Mouse (Mus musculus) neural tube, embryonic 11.5 days (tissue): ENCODE results near the gene Gpr82. TPM values are rescaled to one million over a fixed set of nuclear protein-coding genes. Genes with fewer than 3 reads are reported as not detected.

Experiments used
- ATAC-seq: fragments of 200-750 bp; cut with Nextera tagmentation; 2 replicates; pipeline ENCODE4 v1.8.0; 2017; ENCODE audit warnings: moderate number of reproducible peaks, mild to moderate bottlenecking, moderate TSS enrichment, moderate library complexity; ENCODE audit not compliant: insufficient read depth, low FRiP score, low TSS enrichment
- DNase-seq: peaks from one replicate; pipeline ENCODE4 v3.0.0-alpha.2; 2015; ENCODE audit warnings: low spot score
- H3K27ac ChIP-seq: fragments of 300-500 bp; sonication (generic); 2 replicates; pipeline ENCODE4 v1.5.1; 2014; ENCODE audit warnings: low read depth, mild to moderate bottlenecking, low read length
- H3K27me3 ChIP-seq: fragments of 300-500 bp; sonication (generic); 2 replicates; pipeline ENCODE4 v1.6.1; 2014; ENCODE audit warnings: mild to moderate bottlenecking, low read length, mixed read lengths; ENCODE audit not compliant: control insufficient read depth, insufficient read depth
- H3K36me3 ChIP-seq: fragments of 300-500 bp; sonication (generic); 2 replicates; pipeline ENCODE4 v1.6.1; 2014; ENCODE audit warnings: mild to moderate bottlenecking, low read length, moderate library complexity, mixed read lengths; ENCODE audit not compliant: control insufficient read depth, insufficient read depth
- H3K4me1 ChIP-seq: fragments of 300-500 bp; sonication (generic); 2 replicates; pipeline ENCODE4 v1.6.1; 2014; ENCODE audit warnings: low read length, mixed read lengths; ENCODE audit not compliant: control insufficient read depth, insufficient read depth
- H3K4me2 ChIP-seq: fragments of 300-500 bp; sonication (generic); 2 replicates; pipeline ENCODE4 v1.6.1; 2014; ENCODE audit warnings: low read depth, mild to moderate bottlenecking, moderate library complexity
- H3K4me3 ChIP-seq: fragments of 300-500 bp; sonication (generic); 2 replicates; pipeline ENCODE4 v1.5.1; 2014; ENCODE audit warnings: low read depth, low read length
- H3K9ac ChIP-seq: fragments of 300-500 bp; sonication (generic); 2 replicates; pipeline ENCODE4 v1.6.1; 2014; ENCODE audit warnings: mild to moderate bottlenecking, low read length
- H3K9me3 ChIP-seq: fragments of 300-500 bp; sonication (generic); 2 replicates; pipeline ENCODE4 v1.6.1; 2016; ENCODE audit warnings: low read length; ENCODE audit not compliant: control insufficient read depth
- WGBS: fragments of 180-500 bp; shearing (Covaris S2); extraction: QIAGEN DNeasy Blood & Tissue Kit; methylation state at CpG from one replicate; pipeline ENCODE4 v1.1.7; 2014; 5-methylcytosine and 5-hydroxymethylcytosine counted together
- polyA plus RNA-seq: library from polyadenylated mRNA; unstranded; fragments of >200 nt; fragmentation: Nextera tagmentation; extraction: Ambion mirVana; gene quantifications from 2 replicates; pipeline ENCODE4 v1.2.1, GENCODE M21; 2014

Gene Gpr82
- polyA plus RNA-seq, 1 experiment from 2014 or later, result 0.17 TPM

- Histone ChIP-seq H3K9me3 (no peaks in the 10 kb centered on the region), H3K4me3 (no peak overlapping the region)
- 84% methylated on average over 3 of the region's 3 CpGs for WGBS
Observed at GRCm38 (mm10) chrX:13670342-13670741, 9.2 kb downstream of the Gpr82 start.

GRCm38 (mm10) chrX:13673001-13673400 lies 11.8 kb downstream of the Gpr82 start:
- Histone ChIP-seq H3K4me1 (no peaks in the 10 kb centered on the region), H3K36me3 (no peaks in the 10 kb centered on the region), H3K27me3 (no peaks in the 10 kb centered on the region), H3K9me3 (no peaks in the 10 kb centered on the region), H3K4me3 (no peak overlapping the region), H3K9ac (no peak overlapping the region), H3K4me2 (no peak overlapping the region), H3K27ac (no peak overlapping the region)
- no peak for DNase-seq
- 87% methylated on average over 3 of the region's 3 CpGs for WGBS
- ATAC-seq, result no peak

More at GRCm38 (mm10) chrX:13670342-13670741, 9.2 kb downstream of the Gpr82 start:
- Histone ChIP-seq H3K27me3 (no peaks in the 10 kb centered on the region), H3K9ac (no peak overlapping the region), H3K36me3 (no peaks in the 10 kb centered on the region), H3K27ac (no peak overlapping the region), H3K4me2 (no peak overlapping the region), H3K4me1 (no peaks in the 10 kb centered on the region)
- DNase-seq, result no peak
- ATAC-seq, result no peak

GRCm38 (mm10) chrX:13681748-13682147 lies 20.6 kb downstream of the Gpr82 start:
- ATAC-seq (no peak), DNase-seq (no peak)
- Histone ChIP-seq H3K4me1 (no peaks in the 10 kb centered on the region), H3K36me3 (no peaks in the 10 kb centered on the region), H3K4me2 (no peak overlapping the region), H3K9ac (no peak overlapping the region), H3K4me3 (no peak overlapping the region), H3K27me3 (no peaks in the 10 kb centered on the region), H3K9me3 (no peaks in the 10 kb centered on the region), H3K27ac (no peak overlapping the region)
- 86% methylated on average over 3 of the region's 3 CpGs for WGBS

- WGBS, result 56% methylated on average over 1 of the region's 1 CpGs
- Histone ChIP-seq H3K4me3 (no peak overlapping the region), H3K9ac (no peak overlapping the region), H3K4me1 (no peaks in the 10 kb centered on the region), H3K9me3 (no peaks in the 10 kb centered on the region), H3K27me3 (no peaks in the 10 kb centered on the region), H3K4me2 (no peak overlapping the region), H3K27ac (no peak overlapping the region), H3K36me3 (no peaks in the 10 kb centered on the region)
- DNase-seq (no peak), ATAC-seq (no peak)
Observed at GRCm38 (mm10) chrX:13686589-13686988, 25.4 kb downstream of the Gpr82 start.

GRCm38 (mm10) chrX:13688356-13688755 lies 27.2 kb downstream of the Gpr82 start:
- Histone ChIP-seq H3K4me2 (no peak overlapping the region), H3K9me3 (no peaks in the 10 kb centered on the region), H3K4me1 (no peaks in the 10 kb centered on the region), H3K36me3 (no peaks in the 10 kb centered on the region), H3K27me3 (no peaks in the 10 kb centered on the region), H3K9ac (no peak overlapping the region), H3K27ac (no peak overlapping the region), H3K4me3 (no peak overlapping the region)
- no peak for DNase-seq
- ATAC-seq, result no peak
- WGBS, result 71% methylated on average over 2 of the region's 2 CpGs

GRCm38 (mm10) chrX:13691865-13692264 lies 30.7 kb downstream of the Gpr82 start:
- DNase-seq (no peak), ATAC-seq (no peak)
- Histone ChIP-seq H3K4me2 (no peak overlapping the region), H3K4me1 (no peaks in the 10 kb centered on the region), H3K27ac (no peak overlapping the region), H3K36me3 (no peaks in the 10 kb centered on the region), H3K4me3 (no peak overlapping the region), H3K9me3 (no peaks in the 10 kb centered on the region), H3K9ac (no peak overlapping the region), H3K27me3 (no peaks in the 10 kb centered on the region)
- WGBS, result 89% methylated on average over 4 of the region's 4 CpGs

GRCm38 (mm10) chrX:13700681-13701080 lies 39.5 kb downstream of the Gpr82 start:
- no peak overlapping the region for H3K4me3 ChIP-seq
- H3K36me3 ChIP-seq, result no peaks in the 10 kb centered on the region
- no peaks in the 10 kb centered on the region for H3K27me3 ChIP-seq
- H3K4me2 ChIP-seq, result no peak overlapping the region
- DNase-seq, result no peak
- no peak overlapping the region for H3K9ac ChIP-seq
- H3K27ac ChIP-seq, result no peak overlapping the region
- H3K4me1 ChIP-seq, result no peaks in the 10 kb centered on the region
- 92% methylated on average over 3 of the region's 3 CpGs for WGBS
- ATAC-seq, result no peak
- no peaks in the 10 kb centered on the region for H3K9me3 ChIP-seq

- Histone ChIP-seq H3K9ac (no peak overlapping the region), H3K4me3 (no peak overlapping the region), H3K4me2 (no peak overlapping the region), H3K4me1 (no peaks in the 10 kb centered on the region), H3K36me3 (no peaks in the 10 kb centered on the region), H3K9me3 (no peaks in the 10 kb centered on the region), H3K27ac (no peak overlapping the region), H3K27me3 (no peaks in the 10 kb centered on the region)
- 58% methylated on average over 2 of the region's 2 CpGs for WGBS
- no peak for ATAC-seq
- DNase-seq, result no peak
Observed at GRCm38 (mm10) chrX:13705051-13705450, 43.9 kb downstream of the Gpr82 start.

GRCm38 (mm10) chrX:13710174-13710573 lies 49.0 kb downstream of the Gpr82 start:
- no peak overlapping the region for H3K4me2 ChIP-seq
- 60% methylated on average over 2 of the region's 2 CpGs for WGBS
- H3K9me3 ChIP-seq, result no peaks in the 10 kb centered on the region
- ATAC-seq (no peak), DNase-seq (peak; percentile 47)
- no peaks in the 10 kb centered on the region for H3K27me3 ChIP-seq
- no peak overlapping the region for H3K9ac ChIP-seq
- H3K27ac ChIP-seq, result no peak overlapping the region
- no peaks in the 10 kb centered on the region for H3K36me3 ChIP-seq
- no peak overlapping the region for H3K4me3 ChIP-seq
- H3K4me1 ChIP-seq, result no peaks in the 10 kb centered on the region
